Mouse (Mus musculus) heart, embryonic 15.5 days (tissue): ENCODE results near the gene Bbx. TPM values are rescaled to one million over a fixed set of nuclear protein-coding genes. Genes with fewer than 3 reads are reported as not detected.
A peak's percentile ranks its signal among the peaks of the same experiment; 100 is the strongest.

Experiments
- ATAC-seq: fragments of 200-750 bp; cut with Nextera tagmentation; replicated peaks from 2 replicates; pipeline ENCODE4 v1.8.0; 2017; ENCODE audit warnings: low read depth, moderate TSS enrichment; ENCODE audit not compliant: insufficient number of reproducible peaks, insufficient read depth, low FRiP score
- H3K27ac ChIP-seq: fragments of 300-500 bp; sonication (generic); 2 replicates; pipeline ENCODE4 v1.5.1; 2015; ENCODE audit warnings: mild to moderate bottlenecking, inconsistent platforms
- H3K27me3 ChIP-seq: fragments of 300-500 bp; sonication (generic); 2 replicates; pipeline ENCODE4 v1.6.1; 2015; ENCODE audit warnings: inconsistent platforms
- H3K36me3 ChIP-seq: fragments of 300-500 bp; sonication (generic); 2 replicates; pipeline ENCODE4 v1.6.1; 2015; ENCODE audit warnings: mild to moderate bottlenecking, inconsistent platforms
- H3K4me1 ChIP-seq: fragments of 300-500 bp; sonication (generic); replicated peaks from 2 replicates; pipeline ENCODE4 v1.6.1; 2015; ENCODE audit warnings: inconsistent platforms
- H3K4me2 ChIP-seq: fragments of 300-500 bp; sonication (generic); 2 replicates; pipeline ENCODE4 v1.6.1; 2015; ENCODE audit warnings: inconsistent platforms, mild to moderate bottlenecking, moderate library complexity
- H3K4me3 ChIP-seq: fragments of 300-500 bp; sonication (generic); 2 replicates; pipeline ENCODE4 v1.5.1; 2015; ENCODE audit warnings: mild to moderate bottlenecking, inconsistent platforms
- H3K9ac ChIP-seq: fragments of 300-500 bp; sonication (generic); 2 replicates; pipeline ENCODE4 v1.6.1; 2015; ENCODE audit warnings: mild to moderate bottlenecking, inconsistent platforms
- H3K9me3 ChIP-seq: fragments of 300-500 bp; sonication (generic); replicated peaks from 2 replicates; pipeline ENCODE4 v1.6.1; 2016; ENCODE audit warnings: inconsistent platforms
- WGBS: fragments of 180-500 bp; shearing (Covaris S2); methylation state at CpG from one replicate; pipeline ENCODE4 v1.1.7; 2015; ENCODE audit warnings: mixed read lengths; 5-methylcytosine and 5-hydroxymethylcytosine counted together
- polyA plus RNA-seq: library from polyadenylated mRNA; unstranded; fragments of >200 nt; fragmentation: Nextera tagmentation; extraction: Ambion mirVana; gene quantifications from 2 replicates; pipeline ENCODE4 v1.2.1, GENCODE M21; 2015

Gene Bbx
- polyA plus RNA-seq, 1 experiment from 2014 or later: 33.4 TPM

- H3K9ac ChIP-seq: no peak overlapping the region
- no peaks in the 10 kb centered on the region for H3K9me3 ChIP-seq
- 81% methylated on average over 15 of the region's 15 CpGs for WGBS
- no peak overlapping the region for H3K27ac ChIP-seq
- no peak overlapping the region for H3K4me3 ChIP-seq
- peaks cover 2% of the 10 kb centered on the region for H3K4me1 ChIP-seq
- H3K4me2 ChIP-seq: no peak overlapping the region
- no peaks in the 10 kb centered on the region for H3K36me3 ChIP-seq
- no peak for ATAC-seq
- H3K27me3 ChIP-seq: no peaks in the 10 kb centered on the region
Measured at GRCm38 (mm10) chr16:50437788-50438187, 5.6 kb upstream of the Bbx start.

GRCm38 (mm10) chr16:50437331-50437730 is 5.1 kb upstream of the Bbx start:
- ATAC-seq: no peak
- H3K4me2 ChIP-seq: no peak overlapping the region
- peaks cover 4% of the 10 kb centered on the region for H3K4me1 ChIP-seq
- H3K27ac ChIP-seq: no peak overlapping the region
- no peaks in the 10 kb centered on the region for H3K27me3 ChIP-seq
- no peaks in the 10 kb centered on the region for H3K36me3 ChIP-seq
- no peaks in the 10 kb centered on the region for H3K9me3 ChIP-seq
- no peak overlapping the region for H3K9ac ChIP-seq
- WGBS: 21% methylated on average over 2 of the region's 2 CpGs
- H3K4me3 ChIP-seq: no peak overlapping the region

GRCm38 (mm10) chr16:50431011-50431981 is 894 bp downstream of the Bbx start:
- WGBS: under 1% methylated on average over 71 of the region's 72 CpGs
- Histone ChIP-seq H3K4me3 (peak overlapping the region; percentile 74), H3K4me1 (peaks cover 11% of the 10 kb centered on the region), H3K4me2 (peak overlapping the region; percentile 98), H3K27ac (peak overlapping the region; percentile 96), H3K27me3 (no peaks in the 10 kb centered on the region), H3K9me3 (no peaks in the 10 kb centered on the region), H3K36me3 (no peaks in the 10 kb centered on the region), H3K9ac (peak overlapping the region; percentile 82)
- ATAC-seq: peak; percentile 75

GRCm38 (mm10) chr16:50430515-50430877 is 1.7 kb downstream of the Bbx start:
- WGBS: under 1% methylated on average over 12 of the region's 12 CpGs
- no peak for ATAC-seq
- peak overlapping the region; percentile 98 for H3K4me2 ChIP-seq
- H3K27me3 ChIP-seq: no peaks in the 10 kb centered on the region
- peak overlapping the region; percentile 82 for H3K9ac ChIP-seq
- H3K36me3 ChIP-seq: no peaks in the 10 kb centered on the region
- H3K27ac ChIP-seq: peak overlapping the region; percentile 96
- H3K9me3 ChIP-seq: no peaks in the 10 kb centered on the region
- peak overlapping the region; percentile 74 for H3K4me3 ChIP-seq
- H3K4me1 ChIP-seq: peaks cover 11% of the 10 kb centered on the region

- Histone ChIP-seq H3K27me3 (no peaks in the 10 kb centered on the region), H3K4me2 (peak overlapping the region; percentile 98), H3K9ac (peak overlapping the region; percentile 82), H3K27ac (peak overlapping the region; percentile 96), H3K9me3 (no peaks in the 10 kb centered on the region), H3K4me3 (peak overlapping the region; percentile 74), H3K36me3 (no peaks in the 10 kb centered on the region), H3K4me1 (peaks cover 11% of the 10 kb centered on the region)
- ATAC-seq: 0 out of 2 replicates have a peak, but pooled peaks have one; percentile 12
- WGBS: under 1% methylated on average over 66 of the region's 69 CpGs
Measured at GRCm38 (mm10) chr16:50429692-50430514, 2.3 kb downstream of the Bbx start.

- H3K4me1 ChIP-seq: peaks cover 11% of the 10 kb centered on the region
- no peaks in the 10 kb centered on the region for H3K9me3 ChIP-seq
- H3K36me3 ChIP-seq: no peaks in the 10 kb centered on the region
- peak overlapping the region; percentile 96 for H3K27ac ChIP-seq
- peak overlapping the region; percentile 98 for H3K4me2 ChIP-seq
- no peak for ATAC-seq
- peak overlapping the region; percentile 82 for H3K9ac ChIP-seq
- H3K4me3 ChIP-seq: peak overlapping the region; percentile 74
- H3K27me3 ChIP-seq: no peaks in the 10 kb centered on the region
- WGBS: 8% methylated on average over 23 of the region's 23 CpGs
Measured at GRCm38 (mm10) chr16:50428871-50429691, 3.1 kb downstream of the Bbx start.

- Histone ChIP-seq H3K27me3 (no peaks in the 10 kb centered on the region), H3K4me1 (no peaks in the 10 kb centered on the region)
Measured at GRCm38 (mm10) chr16:50420130-50420529, 12.1 kb downstream of the Bbx start.

GRCm38 (mm10) chr16:50415406-50415805 is 16.8 kb downstream of the Bbx start:
- H3K27ac ChIP-seq: no peak overlapping the region
- no peaks in the 10 kb centered on the region for H3K27me3 ChIP-seq
- H3K9me3 ChIP-seq: no peaks in the 10 kb centered on the region
- 0 out of 2 replicates have a peak, but pooled peaks cover 5% of the 10 kb centered on the region for H3K36me3 ChIP-seq
- no peak overlapping the region for H3K4me2 ChIP-seq
- H3K4me3 ChIP-seq: no peak overlapping the region
- H3K9ac ChIP-seq: no peak overlapping the region
- no peaks in the 10 kb centered on the region for H3K4me1 ChIP-seq
- ATAC-seq: no peak
- 80% methylated on average over 8 of the region's 8 CpGs for WGBS

More at GRCm38 (mm10) chr16:50420130-50420529, 12.1 kb downstream of the Bbx start:
- Histone ChIP-seq H3K4me3 (no peak overlapping the region), H3K36me3 (0 out of 2 replicates have a peak, but pooled peaks cover 5% of the 10 kb centered on the region), H3K9me3 (no peaks in the 10 kb centered on the region), H3K27ac (no peak overlapping the region), H3K9ac (no peak overlapping the region), H3K4me2 (no peak overlapping the region)
- 27% methylated on average over 1 of the region's 1 CpGs for WGBS
- no peak for ATAC-seq

GRCm38 (mm10) chr16:50402851-50403250 is 29.3 kb downstream of the Bbx start:
- H3K36me3 ChIP-seq: no peaks in the 10 kb centered on the region
- ATAC-seq: no peak
- H3K9me3 ChIP-seq: no peaks in the 10 kb centered on the region
- no peak overlapping the region for H3K27ac ChIP-seq
- H3K4me2 ChIP-seq: no peak overlapping the region
- WGBS: 28% methylated on average over 5 of the region's 5 CpGs
- H3K4me1 ChIP-seq: peaks cover 12% of the 10 kb centered on the region
- H3K27me3 ChIP-seq: no peaks in the 10 kb centered on the region
- no peak overlapping the region for H3K4me3 ChIP-seq
- H3K9ac ChIP-seq: no peak overlapping the region

GRCm38 (mm10) chr16:50399775-50400174 is 32.4 kb downstream of the Bbx start:
- Histone ChIP-seq H3K4me1 (peaks cover 12% of the 10 kb centered on the region), H3K27ac (peak overlapping the region; percentile 27)
- WGBS: 64% methylated on average over 6 of the region's 6 CpGs

More at GRCm38 (mm10) chr16:50399775-50400174, 32.4 kb downstream of the Bbx start:
- Histone ChIP-seq H3K9me3 (no peaks in the 10 kb centered on the region), H3K4me2 (0 out of 2 replicates have a peak overlapping the region, but pooled peaks have one; percentile 13), H3K36me3 (no peaks in the 10 kb centered on the region), H3K9ac (no peak overlapping the region), H3K4me3 (no peak overlapping the region), H3K27me3 (no peaks in the 10 kb centered on the region)
- no peak for ATAC-seq
